ENCODE assay signal across 8 mouse cellular contexts in genomic region chr6:8951326-8951695, GRCm38 (mm10). TPM values are rescaled to one million over a fixed set of nuclear protein-coding genes. Genes with fewer than 3 reads are reported as not detected.
A peak's percentile ranks its signal among the peaks of the same experiment; 100 is the strongest.
DNase-seq lines count a peak whose midpoint lies in the region; ATAC-seq and TF ChIP-seq lines count a peak whose summit lies in the region.

No protein-coding gene starts in this region.

- no peak overlapping the region for H3K27ac ChIP-seq in gastrocnemius, adult 2 months
- H3K27ac ChIP-seq in forebrain, postnatal 0 days (ENCODE audit: low read depth, low read length): peak overlapping the region; percentile 75; the same call in 1 of the 2 replicates
- H3K27ac ChIP-seq in intestine, embryonic 15.5 days: no peak overlapping the region
- peak overlapping the region; percentile 15; the same call in 1 of the 2 replicates for H3K27ac ChIP-seq in midbrain, embryonic 10.5 days (replicated peaks)
- no peak overlapping the region for H3K27ac ChIP-seq in stomach, embryonic 16.5 days (ENCODE audit: low read length)

- TF ChIP-seq CTCF in gastrocnemius, adult 2 months (IDR thresholded peaks at IDR 0.05): peak; percentile 44
- peak; percentile 90 for TF ChIP-seq CTCF in forebrain, postnatal 0 days (IDR thresholded peaks at IDR 0.05; ENCODE audit: low read depth)

- peaks cover 37% of the 10 kb centered on the region for H3K27me3 ChIP-seq in forebrain, postnatal 0 days (ENCODE audit: insufficient read depth, low read length)
- H3K27me3 ChIP-seq in intestine, embryonic 15.5 days (replicated peaks): peaks cover 81% of the 10 kb centered on the region
- H3K27me3 ChIP-seq in midbrain, embryonic 10.5 days (ENCODE audit: low read depth, poor library complexity, severe bottlenecking): peaks cover 99% of the 10 kb centered on the region
- peaks cover 85% of the 10 kb centered on the region for H3K27me3 ChIP-seq in stomach, embryonic 16.5 days (ENCODE audit: control insufficient read depth, insufficient read depth, low read length)

- peaks cover 24% of the 10 kb centered on the region; the same call in 1 of the 2 replicates for H3K4me1 ChIP-seq in forebrain, postnatal 0 days (ENCODE audit: insufficient read depth)
- peaks cover 13% of the 10 kb centered on the region for H3K4me1 ChIP-seq in intestine, embryonic 15.5 days (replicated peaks)
- peaks cover 49% of the 10 kb centered on the region for H3K4me1 ChIP-seq in midbrain, embryonic 10.5 days
- peaks cover 4% of the 10 kb centered on the region; the same call in 1 of the 2 replicates for H3K4me1 ChIP-seq in stomach, embryonic 16.5 days (ENCODE audit: control insufficient read depth, insufficient read depth, low read length)

- peak overlapping the region; percentile 45 for H3K4me3 ChIP-seq in gastrocnemius, adult 2 months
- peak overlapping the region; percentile 50 for H3K4me3 ChIP-seq in forebrain, postnatal 0 days (ENCODE audit: low read depth, low read length)
- peak overlapping the region; percentile 33 for H3K4me3 ChIP-seq in intestine, embryonic 15.5 days (replicated peaks)
- peak overlapping the region; percentile 61 for H3K4me3 ChIP-seq in midbrain, embryonic 10.5 days
- peak overlapping the region; percentile 25 for H3K4me3 ChIP-seq in stomach, embryonic 16.5 days (replicated peaks; ENCODE audit: low read length)

- peak; percentile 49 for ATAC-seq in forebrain, postnatal 0 days
- ATAC-seq in intestine, embryonic 15.5 days: peak; percentile 77
- no peak for ATAC-seq in stomach, embryonic 16.5 days (ENCODE audit: insufficient read depth, low FRiP score)

- intact Hi-C loops in gastrocnemius, adult 2 months (cut with DNase I): no loop called here
- intact Hi-C loops in left cerebral cortex, postnatal 36 days (cut with DNase I): loop anchor here (10.0 kb wide), 1 partner anchor 283 kb away; no protein-coding TSS in a partner anchor

- H3K36me3 ChIP-seq in forebrain, postnatal 0 days (ENCODE audit: insufficient read depth): no peaks in the 10 kb centered on the region
- no peaks in the 10 kb centered on the region for H3K36me3 ChIP-seq in intestine, embryonic 15.5 days
- H3K36me3 ChIP-seq in midbrain, embryonic 10.5 days: no peaks in the 10 kb centered on the region
- no peaks in the 10 kb centered on the region for H3K36me3 ChIP-seq in stomach, embryonic 16.5 days (ENCODE audit: control insufficient read depth, insufficient read depth, low read length)

- whole genome bisulfite sequencing in forebrain, postnatal 0 days: 2% methylated on average over 24 of the region's 24 CpGs
- WGBS in intestine, embryonic 15.5 days: 1% methylated on average over 24 of the region's 24 CpGs
- under 1% methylated on average over 24 of the region's 24 CpGs for WGBS in midbrain, embryonic 10.5 days
- under 1% methylated on average over 24 of the region's 24 CpGs for WGBS in stomach, embryonic 16.5 days

- DNase-seq in gastrocnemius, adult 2 months: peak; percentile 29
- DNase-seq in gastrocnemius, adult 8-10 months (ENCODE audit: low spot score in 2 of 2): no peak
- DNase-seq in cerebellum, adult 18-20 months: peak; percentile 76 to 89
- peak; percentile 88 for DNase-seq in forebrain, postnatal 0 days
- DNase-seq in left cerebral cortex, postnatal 36 days (ENCODE audit: low spot score in 2 of 2): peak; percentile 67 to 74
- peak; percentile 81 for DNase-seq in midbrain, embryonic 10.5 days (ENCODE audit: low spot score)

- peak overlapping the region; percentile 54 for H3K9ac ChIP-seq in forebrain, postnatal 0 days
- no peak overlapping the region for H3K9ac ChIP-seq in intestine, embryonic 15.5 days
- no peak overlapping the region for H3K9ac ChIP-seq in stomach, embryonic 16.5 days (ENCODE audit: low read length)

- no peaks in the 10 kb centered on the region for H3K9me3 ChIP-seq in forebrain, postnatal 0 days (ENCODE audit: low read length)
- no peaks in the 10 kb centered on the region for H3K9me3 ChIP-seq in intestine, embryonic 15.5 days
- no peaks in the 10 kb centered on the region for H3K9me3 ChIP-seq in midbrain, embryonic 10.5 days (replicated peaks)
- H3K9me3 ChIP-seq in stomach, embryonic 16.5 days (replicated peaks; ENCODE audit: control insufficient read depth, low read length): no peaks in the 10 kb centered on the region

- H3K4me2 ChIP-seq in forebrain, postnatal 0 days (ENCODE audit: low read depth): peak overlapping the region; percentile 89
- H3K4me2 ChIP-seq in intestine, embryonic 15.5 days (replicated peaks): peak overlapping the region; percentile 71
- peak overlapping the region; percentile 55 for H3K4me2 ChIP-seq in stomach, embryonic 16.5 days (ENCODE audit: low read depth, low read length)

RNA-seq across cellular contexts. Expression of gene Nxph1, which starts 3.1 kb away (rescaled TPM):
- not detected for total RNA-seq in gastrocnemius, adult 2 months (2021)
- not detected for total RNA-seq in gastrocnemius, adult 8-10 months (2022)
- total RNA-seq in forebrain, postnatal 0 days (2014; rRNA removed): 50.4 and 59.5 TPM in 2 replicates
- polyA plus RNA-seq in forebrain, postnatal 0 days (2015; fragmentation: Nextera tagmentation; extraction: Ambion mirVana): 67.0 and 78.8 TPM in 2 replicates
- 0.32 and 0.33 TPM in 2 replicates for polyA plus RNA-seq in intestine, embryonic 15.5 days (2015; fragmentation: Nextera tagmentation; extraction: Ambion mirVana)
- 10 to 100 TPM; 38.9 to 39.9 TPM for total RNA-seq in left cerebral cortex, postnatal 36 days (2021)
- polyA plus RNA-seq in midbrain, embryonic 10.5 days (2016; fragmentation: Nextera tagmentation; extraction: Ambion mirVana): 0.72 and 2.0 TPM in 2 replicates
- 0.37 and 0.61 TPM in 2 replicates for polyA plus RNA-seq in stomach, embryonic 16.5 days (2015; fragmentation: Nextera tagmentation; extraction: Ambion mirVana)

Comparison
In these comparisons a context has a peak if more than half of its experiments do, and no peak if none do; other contexts are left out.
1. DNase-seq: peak in gastrocnemius, adult 2 months (single experiment), cerebellum, adult 18-20 months (2 of 2), forebrain, postnatal 0 days (single experiment), left cerebral cortex, postnatal 36 days (2 of 2) and midbrain, embryonic 10.5 days (single experiment); none in gastrocnemius, adult 8-10 months (0 of 2).
2. H3K27ac ChIP-seq: peak in forebrain, postnatal 0 days (single experiment) and midbrain, embryonic 10.5 days (single experiment); none in gastrocnemius, adult 2 months (single experiment), intestine, embryonic 15.5 days (single experiment) and stomach, embryonic 16.5 days (single experiment).
3. RNA of gene Nxph1, which starts 3.1 kb away (total RNA-seq): 50.4 to 59.5 TPM in forebrain, postnatal 0 days and 38.9 to 39.9 TPM in left cerebral cortex, postnatal 36 days; not detected in gastrocnemius, adult 2 months and not detected in gastrocnemius, adult 8-10 months; every median in the first group is over 10 times any median in the second.
4. Peak in every context shown above with its lines, with median percentiles within 50 percentile points of each other: H3K4me3 ChIP-seq and H3K4me2 ChIP-seq.